Mouse (Mus musculus) stomach, postnatal 0 days (tissue): ENCODE data around the gene Serping1.

Experiments
- CTCF ChIP-seq: IDR thresholded peaks from 2 replicates; pipeline ENCODE4 v1.5.1; 2016; ENCODE audit warnings: antibody characterized with exemption, low read depth, mild to moderate bottlenecking, moderate library complexity
- EP300 ChIP-seq: optimal IDR thresholded peaks from 2 replicates; pipeline ENCODE3; 2016; ENCODE audit warnings: antibody characterized with exemption

DNA sequence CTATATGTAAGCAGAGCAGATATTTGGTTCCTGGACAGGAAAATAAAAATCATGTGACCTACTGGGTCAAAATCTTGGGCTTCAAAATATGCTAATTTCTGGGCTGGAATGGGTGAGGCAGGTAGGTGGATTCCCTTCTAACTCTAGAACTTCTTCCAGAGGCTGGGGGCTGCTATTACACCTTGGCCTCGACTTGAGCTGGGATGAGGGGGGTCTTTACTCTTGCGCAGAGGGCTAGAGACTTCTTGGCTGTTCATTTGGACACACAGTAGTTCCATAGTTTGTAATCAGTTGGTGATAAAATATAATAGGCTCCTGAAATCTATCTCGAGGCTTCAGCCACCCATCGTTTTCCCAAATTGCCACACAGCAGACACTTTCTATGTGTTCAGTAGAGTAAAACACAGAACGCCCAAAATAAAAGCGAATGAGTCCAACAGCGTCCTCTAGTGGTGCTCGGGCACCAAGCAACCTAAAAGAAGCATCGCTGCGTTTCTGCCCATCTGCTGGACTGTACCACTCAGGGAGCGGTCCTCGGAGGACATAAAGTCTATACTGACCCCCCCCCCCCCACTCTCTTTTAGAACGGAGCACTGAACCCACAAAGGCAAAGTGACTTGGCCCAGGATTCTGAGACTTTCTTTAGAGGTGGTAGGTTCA lies 22.7 kb upstream of the Serping1 start:
- TF ChIP-seq CTCF (peak; percentile 93), EP300 (no peak)
